Mouse (Mus musculus): ENCODE data around the gene Gas2l1. TPM values are rescaled to one million over a fixed set of nuclear protein-coding genes. Genes with fewer than 3 reads are reported as not detected.

Gene Gas2l1
- polyA plus RNA-seq, 1 experiment from 2014 or later, result 22.0 TPM

Small RNAs within 50 kb of the gene (microRNA-seq; reads per million reads assigned to microRNA genes)
- gene Gm47296, result 0.90 reads per million

Other genes with a start within 250 kb of the Gas2l1 start
- gene Nf2, start 215.8 kb downstream of the Gas2l1 start, polyA plus RNA-seq (2016; fragmentation: Nextera tagmentation; extraction: Ambion mirVana), result 55.5 and 65.1 TPM in 2 replicates
- gene Nipsnap1, start 191.4 kb downstream of the Gas2l1 start, polyA plus RNA-seq (2016; fragmentation: Nextera tagmentation; extraction: Ambion mirVana), result 70.8 and 81.2 TPM in 2 replicates
- gene Thoc5, start 170.0 kb downstream of the Gas2l1 start, polyA plus RNA-seq (2016; fragmentation: Nextera tagmentation; extraction: Ambion mirVana), result 54.9 and 57.9 TPM in 2 replicates
- gene Nefh, start 117.3 kb downstream of the Gas2l1 start, polyA plus RNA-seq (2016; fragmentation: Nextera tagmentation; extraction: Ambion mirVana), result 0.23 and 0.29 TPM in 2 replicates
- 62.2 and 68.4 TPM in 2 replicates for gene Ap1b1, start 78.5 kb downstream of the Gas2l1 start, polyA plus RNA-seq (2016; fragmentation: Nextera tagmentation; extraction: Ambion mirVana)
- 0.44 and 1.2 TPM in 2 replicates for gene Rasl10a, start 7.2 kb downstream of the Gas2l1 start, polyA plus RNA-seq (2016; fragmentation: Nextera tagmentation; extraction: Ambion mirVana)
- gene Rhbdd3, start 33.6 kb upstream of the Gas2l1 start, polyA plus RNA-seq (2016; fragmentation: Nextera tagmentation; extraction: Ambion mirVana), result 33.0 and 33.6 TPM in 2 replicates
- gene Ewsr1, start 33.9 kb upstream of the Gas2l1 start, polyA plus RNA-seq (2016; fragmentation: Nextera tagmentation; extraction: Ambion mirVana), result 903 and 985 TPM in 2 replicates
- gene Emid1, start 86.9 kb upstream of the Gas2l1 start, polyA plus RNA-seq (2016; fragmentation: Nextera tagmentation; extraction: Ambion mirVana), result 21.9 and 28.2 TPM in 2 replicates
- gene Kremen1, start 196.2 kb upstream of the Gas2l1 start, polyA plus RNA-seq (2016; fragmentation: Nextera tagmentation; extraction: Ambion mirVana), result 11.1 and 12.1 TPM in 2 replicates